Mouse (Mus musculus) brain, embryonic 14.5 days (tissue): ENCODE measurements around the gene Ccnb2.

Experiments
- CTCF ChIP-seq: fragments of 200-500 bp; IDR thresholded peaks from 2 replicates; pipeline ENCODE4 v1.5.1; 2012; ENCODE audit warnings: inconsistent platforms, mild to moderate bottlenecking, moderate library complexity, borderline replicate concordance; ENCODE audit not compliant: insufficient read depth, insufficient read length; ENCODE audit errors: extremely low read depth
- POLR2A ChIP-seq: fragments of 200-500 bp; IDR thresholded peaks from 2 replicates; pipeline ENCODE4 v1.6.1; 2012; ENCODE audit warnings: mild to moderate bottlenecking, inconsistent platforms, borderline replicate concordance; ENCODE audit not compliant: poor library complexity, insufficient read depth, insufficient read length, severe bottlenecking; ENCODE audit errors: extremely low read depth

DNA sequence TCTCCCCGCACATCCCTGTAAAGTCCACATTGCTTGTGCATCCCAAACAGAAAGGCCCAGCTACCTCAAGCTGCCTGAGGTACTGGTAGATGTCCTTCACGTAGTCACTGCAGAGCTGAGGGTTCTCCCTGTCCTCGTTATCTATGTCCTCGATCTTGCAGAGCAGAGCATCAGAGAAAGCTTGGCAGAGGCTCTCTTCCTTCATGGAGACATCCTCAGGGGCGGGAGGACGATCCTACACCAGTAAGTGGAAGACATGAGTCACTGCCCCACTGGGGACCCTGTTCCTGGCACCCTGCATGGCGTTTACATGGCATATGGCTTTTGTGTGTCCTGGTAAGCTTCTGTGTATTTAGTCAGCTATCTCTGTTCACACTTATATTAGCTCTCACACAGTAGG is 8.3 kb downstream of the Ccnb2 start:
- TF ChIP-seq CTCF: no peak
- no peak for TF ChIP-seq POLR2A
